Mouse (Mus musculus) splenic B cell, adult 2 months (primary cell): Measurements from ENCODE around the gene Ssu72.
A peak's percentile ranks its signal among the peaks of the same experiment; 100 is the strongest.
"Not testable (repeated sequence)": the region's sequence is repeated elsewhere in the genome, so short reads cannot be mapped to it uniquely, and the experiment has no call there.

Experiments
- DNase-seq: peaks from one replicate; pipeline ENCODE4 v3.0.0-alpha.2; 2011; ENCODE audit warnings: low read depth, low spot score
- H3K27me3 ChIP-seq: 2 replicates; pipeline ENCODE4 v1.6.1; 2012; ENCODE audit warnings: mild to moderate bottlenecking, low read length, moderate library complexity, mixed read lengths; ENCODE audit not compliant: control insufficient read depth, poor library complexity, insufficient read depth, severe bottlenecking
- H3K36me3 ChIP-seq: 2 replicates; pipeline ENCODE4 v1.6.1; 2012; ENCODE audit warnings: mild to moderate bottlenecking, low read length, moderate library complexity, mixed read lengths; ENCODE audit not compliant: control insufficient read depth, poor library complexity, insufficient read depth, severe bottlenecking

The Ssu72 gene

GRCm38 (mm10) chr4:155734350-155734941 lies 29.8 kb downstream of the Ssu72 start, which contains the start of gene Tmem240:
Gene Tmem240 (plus strand): TSS chr4:155734800.
- H3K27me3 ChIP-seq, result no peaks in the 10 kb centered on the region
- peak; percentile 55 for DNase-seq
- H3K36me3 ChIP-seq, result no peaks in the 10 kb centered on the region

- peak; percentile 45 for DNase-seq
- no peaks in the 10 kb centered on the region for H3K36me3 ChIP-seq
- H3K27me3 ChIP-seq, result no peaks in the 10 kb centered on the region
These were observed 30.5 kb downstream of the Ssu72 start for GRCm38 (mm10) chr4:155734951-155735702.

- Histone ChIP-seq H3K36me3 (no peaks in the 10 kb centered on the region; the same call in 1 of the 2 replicates), H3K27me3 (no peaks in the 10 kb centered on the region)
- DNase-seq, result peak; percentile 16
These were observed 31.2 kb downstream of the Ssu72 start for GRCm38 (mm10) chr4:155735788-155736187.

- no peaks in the 10 kb centered on the region; the same call in 1 of the 2 replicates for H3K36me3 ChIP-seq
- H3K27me3 ChIP-seq, result no peaks in the 10 kb centered on the region
- no peak for DNase-seq
These were observed 31.8 kb downstream of the Ssu72 start for GRCm38 (mm10) chr4:155736421-155736820.

- no peak for DNase-seq
These were observed 33.7 kb downstream of the Ssu72 start for GRCm38 (mm10) chr4:155738262-155738661.

GRCm38 (mm10) chr4:155739152-155739551 lies 34.6 kb downstream of the Ssu72 start:
- Histone ChIP-seq H3K36me3 (no peaks in the 10 kb centered on the region; the same call in 1 of the 2 replicates), H3K27me3 (no peaks in the 10 kb centered on the region)
- DNase-seq, result no peak

More at GRCm38 (mm10) chr4:155738262-155738661, 33.7 kb downstream of the Ssu72 start:
- no peaks in the 10 kb centered on the region for H3K27me3 ChIP-seq
- no peaks in the 10 kb centered on the region; the same call in 1 of the 2 replicates for H3K36me3 ChIP-seq

GRCm38 (mm10) chr4:155739741-155740636 lies 35.4 kb downstream of the Ssu72 start:
- no peak for DNase-seq
- Histone ChIP-seq H3K36me3 (no peaks in the 10 kb centered on the region; the same call in 1 of the 2 replicates), H3K27me3 (no peaks in the 10 kb centered on the region)

- not testable (repeated sequence) for H3K27me3 ChIP-seq, DNase-seq, H3K36me3 ChIP-seq
These were observed 36.1 kb downstream of the Ssu72 start for GRCm38 (mm10) chr4:155740681-155741080.

- Histone ChIP-seq H3K36me3 (peaks cover 1% of the 10 kb centered on the region; the same call in 1 of the 2 replicates), H3K27me3 (no peaks in the 10 kb centered on the region)
- DNase-seq, result no peak
These were observed 38.1 kb downstream of the Ssu72 start for GRCm38 (mm10) chr4:155742684-155743083.

GRCm38 (mm10) chr4:155744474-155744873 lies 39.9 kb downstream of the Ssu72 start:
- Histone ChIP-seq H3K36me3 (peaks cover 1% of the 10 kb centered on the region), H3K27me3 (no peaks in the 10 kb centered on the region)
- DNase-seq, result no peak

GRCm38 (mm10) chr4:155745136-155745535 lies 40.5 kb downstream of the Ssu72 start:
- no peaks in the 10 kb centered on the region for H3K27me3 ChIP-seq
- no peak for DNase-seq
- peaks cover 1% of the 10 kb centered on the region for H3K36me3 ChIP-seq

GRCm38 (mm10) chr4:155746036-155746548 lies 41.5 kb downstream of the Ssu72 start:
- peaks cover 1% of the 10 kb centered on the region for H3K36me3 ChIP-seq
- no peaks in the 10 kb centered on the region for H3K27me3 ChIP-seq
- DNase-seq, result no peak

- peaks cover 1% of the 10 kb centered on the region for H3K36me3 ChIP-seq
- H3K27me3 ChIP-seq, result no peaks in the 10 kb centered on the region
- DNase-seq, result no peak
These were observed 42.2 kb downstream of the Ssu72 start for GRCm38 (mm10) chr4:155746575-155747490.
